Mouse (Mus musculus) small intestine, adult 2 months (tissue): Measurements from ENCODE around the gene Mxra8.

Experiments used
- CTCF ChIP-seq: fragments of 200-500 bp; IDR thresholded peaks from 2 replicates; pipeline ENCODE4 v1.5.1; 2012; ENCODE audit warnings: low read depth, mild to moderate bottlenecking, control low read depth, inconsistent platforms, low read length, moderate library complexity, mixed read lengths; ENCODE audit not compliant: insufficient replicate concordance, insufficient read length; ENCODE audit errors: extremely low read depth
- POLR2A ChIP-seq: fragments of 200-500 bp; IDR thresholded peaks from 2 replicates; pipeline ENCODE4 v1.6.1; 2012; ENCODE audit warnings: low read depth, mild to moderate bottlenecking, control low read depth, inconsistent platforms, low read length, moderate library complexity

DNA sequence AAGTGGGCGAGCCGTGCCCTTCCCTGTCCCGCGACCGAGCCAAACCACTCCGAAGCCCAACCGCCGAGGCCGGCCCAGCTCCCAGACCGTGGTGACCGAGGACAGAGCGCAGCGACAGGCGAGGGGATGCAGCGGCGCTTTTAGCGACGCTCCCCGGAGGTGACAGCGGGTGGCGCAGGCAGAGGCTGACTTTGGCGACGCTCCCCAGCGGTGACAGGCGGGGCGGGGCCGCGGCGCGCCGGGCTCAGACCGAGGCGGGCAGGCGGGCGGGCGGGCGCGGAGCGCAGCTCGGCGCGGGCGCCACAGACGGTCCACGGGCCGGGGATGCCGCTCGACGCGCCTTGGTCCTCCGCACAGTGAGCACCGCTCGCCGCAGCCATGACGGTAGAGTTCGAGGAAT is 52.5 kb downstream of the Mxra8 start:
- TF ChIP-seq CTCF (peak; percentile 35; the same call in 1 of the 2 replicates), POLR2A (no peak; the same call in 1 of the 2 replicates)
